Mouse (Mus musculus) C2C12 (cell line): ENCODE results near the gene Zfp697. TPM values are rescaled to one million over a fixed set of nuclear protein-coding genes. Genes with fewer than 3 reads are reported as not detected.
"Not testable (repeated sequence)": the region's sequence is repeated elsewhere in the genome, so short reads cannot be mapped to it uniquely, and the experiment has no call there.

Experiments
- H3K27me3 ChIP-seq: one replicate; pipeline ENCODE4 v1.6.1; 2011; ENCODE audit not compliant: control insufficient read depth, insufficient read depth, insufficient read length
- H3K36me3 ChIP-seq: one replicate; pipeline ENCODE4 v1.6.1; 2011; ENCODE audit not compliant: control insufficient read depth, insufficient read depth
- H3K4me3 ChIP-seq: one replicate; pipeline ENCODE4 v1.5.1; 2011; ENCODE audit warnings: mild to moderate bottlenecking, control low read depth; ENCODE audit not compliant: poor library complexity, insufficient read depth, severe bottlenecking
- H3K79me2 ChIP-seq: one replicate; pipeline ENCODE4 v1.6.1; 2011; ENCODE audit not compliant: control insufficient read depth, insufficient read depth
- H3K79me3 ChIP-seq: one replicate; pipeline ENCODE4 v1.6.1; 2011; ENCODE audit warnings: low read depth, control low read depth
- H3ac ChIP-seq: one replicate; pipeline ENCODE3; 2011; ENCODE audit warnings: low read depth; ENCODE audit not compliant: control insufficient read depth, insufficient read length
- CEBPB ChIP-seq: IDR thresholded peaks from one replicate; pipeline ENCODE4 v1.6.1; 2011; ENCODE audit warnings: low read depth, mild to moderate bottlenecking, control low read depth, moderate library complexity
- CTCF ChIP-seq: IDR thresholded peaks from one replicate; pipeline ENCODE4 v1.5.1; 2011; ENCODE audit not compliant: control insufficient read depth, insufficient read depth, insufficient read length
- FOSL1 ChIP-seq: IDR thresholded peaks from one replicate; pipeline ENCODE4 v1.8.0; 2011; ENCODE audit warnings: mild to moderate bottlenecking, low read length; ENCODE audit not compliant: poor library complexity, insufficient read depth, severe bottlenecking
- MAX ChIP-seq: IDR thresholded peaks from one replicate; pipeline ENCODE4 v1.6.1; 2011; ENCODE audit warnings: mild to moderate bottlenecking, control low read depth
- MYOD1 ChIP-seq: IDR thresholded peaks from one replicate; pipeline ENCODE4 v1.6.1; 2011; ENCODE audit warnings: low read depth; ENCODE audit not compliant: control insufficient read depth, insufficient read length
- MYOG ChIP-seq: IDR thresholded peaks from one replicate; pipeline ENCODE4 v1.6.1; 2011; ENCODE audit not compliant: control insufficient read depth, insufficient read length; ENCODE audit errors: extremely low read depth
- USF1 ChIP-seq: IDR thresholded peaks from one replicate; pipeline ENCODE4 v1.6.1; 2011; ENCODE audit warnings: low read depth, mild to moderate bottlenecking, control low read depth, moderate library complexity
- polyA plus RNA-seq: library from polyadenylated mRNA; unstranded; fragments of >200 nt; fragmentation: generic; extraction: Trizol; gene quantifications from one replicate; pipeline ENCODE4 v1.2.1, GENCODE M21; 2012; ENCODE audit warnings: missing spikeins

The Zfp697 gene
- polyA plus RNA-seq, 1 experiment, result 7.5 TPM

- Histone ChIP-seq H3K79me2 (peaks cover 60% of the 10 kb centered on the region), H3K79me3 (peaks cover 52% of the 10 kb centered on the region), H3K4me3 (peak overlapping the region; percentile 82), H3K36me3 (peaks cover 30% of the 10 kb centered on the region), H3K27me3 (no peaks in the 10 kb centered on the region), H3ac (peak overlapping the region; percentile 79)
- no peak for TF ChIP-seq CTCF
- TF ChIP-seq MYOD1, result no peak
- peak; percentile 74 for TF ChIP-seq MAX
- TF ChIP-seq USF1, result peak; percentile 11
- no peak for TF ChIP-seq CEBPB
These were observed 43.6 kb upstream of the Zfp697 start for GRCm38 (mm10) chr3:98338584-98339041.

- peak overlapping the region; percentile 66 for H3ac ChIP-seq
- peaks cover 54% of the 10 kb centered on the region for H3K79me2 ChIP-seq
- H3K4me3 ChIP-seq, result peak overlapping the region; percentile 82
- H3K27me3 ChIP-seq, result no peaks in the 10 kb centered on the region
- TF ChIP-seq USF1 (no peak), CTCF (no peak), MYOD1 (no peak), MYOG (no peak), CEBPB (peak; percentile 12)
- peaks cover 49% of the 10 kb centered on the region for H3K79me3 ChIP-seq
- H3K36me3 ChIP-seq, result peaks cover 24% of the 10 kb centered on the region
These were observed 43.1 kb upstream of the Zfp697 start for GRCm38 (mm10) chr3:98339097-98339705.

- peaks cover 44% of the 10 kb centered on the region for H3K79me3 ChIP-seq
- peaks cover 49% of the 10 kb centered on the region for H3K79me2 ChIP-seq
- H3ac ChIP-seq, result peak within 1 kb of the TSS; percentile 66
- H3K4me3 ChIP-seq, result peak within 1 kb of the TSS; percentile 82
- not testable (repeated sequence) for H3K27me3 ChIP-seq
- H3K36me3 ChIP-seq, result peaks cover 19% of the 10 kb centered on the region
These were observed 42.6 kb upstream of the Zfp697 start, which contains the start of gene Phgdh for GRCm38 (mm10) chr3:98339706-98340109. Gene Phgdh, minus strand, starts transcription at chr3:98339990.

DNA sequence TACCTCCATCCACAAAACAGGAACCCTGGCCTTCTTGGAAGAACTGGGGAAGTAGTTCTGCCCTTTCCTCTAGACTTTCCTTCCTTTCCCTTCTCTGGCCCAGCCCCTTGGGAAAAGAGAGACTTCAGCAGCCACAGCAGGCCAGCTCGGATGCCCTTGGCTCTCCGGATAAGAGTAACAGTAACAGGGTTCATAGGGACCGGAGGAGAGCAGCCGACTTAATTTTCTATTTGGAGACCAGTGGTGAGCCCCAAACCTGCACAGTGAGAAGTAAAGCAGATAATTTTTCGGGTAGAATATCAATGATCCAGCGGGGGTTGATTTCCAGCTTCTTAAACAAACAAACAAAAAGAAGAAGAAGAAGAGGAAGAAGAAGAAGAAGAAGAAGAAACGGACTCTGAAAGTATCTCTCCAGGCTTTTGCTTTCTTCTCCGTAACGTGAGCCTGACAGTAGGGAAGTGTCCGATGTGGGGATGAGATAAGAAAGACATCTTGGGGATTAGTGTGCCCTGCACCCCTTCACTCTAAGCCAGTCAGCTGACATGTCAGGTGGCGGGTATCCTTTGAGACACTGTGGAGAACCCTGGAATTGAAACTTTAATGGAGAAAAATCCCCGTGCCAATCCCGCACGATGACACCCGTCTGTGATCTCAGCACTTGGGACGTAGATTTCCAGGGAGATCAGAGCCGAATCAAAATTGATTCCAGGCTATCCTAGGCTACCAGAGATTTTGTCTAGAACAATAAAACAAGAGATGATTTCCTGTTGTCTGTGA is 41.3 kb upstream of the Zfp697 start:
- TF ChIP-seq CEBPB, result no peak
- TF ChIP-seq MYOG, result no peak
- no peak for TF ChIP-seq USF1
- TF ChIP-seq MAX, result no peak
- Histone ChIP-seq H3ac (no peak overlapping the region), H3K79me3 (peaks cover 32% of the 10 kb centered on the region), H3K79me2 (peaks cover 36% of the 10 kb centered on the region), H3K27me3 (no peaks in the 10 kb centered on the region), H3K4me3 (no peak overlapping the region), H3K36me3 (peaks cover 6% of the 10 kb centered on the region)

- no peaks in the 10 kb centered on the region for H3K27me3 ChIP-seq
- TF ChIP-seq CEBPB (no peak), CTCF (no peak), MYOG (no peak), MAX (no peak), FOSL1 (no peak), MYOD1 (no peak), USF1 (no peak)
- H3K79me2 ChIP-seq, result peaks cover 14% of the 10 kb centered on the region
- H3K4me3 ChIP-seq, result no peak overlapping the region
- no peaks in the 10 kb centered on the region for H3K36me3 ChIP-seq
- peaks cover 10% of the 10 kb centered on the region for H3K79me3 ChIP-seq
- H3ac ChIP-seq, result no peak overlapping the region
These were observed 39.0 kb upstream of the Zfp697 start for GRCm38 (mm10) chr3:98343235-98343634.

DNA sequence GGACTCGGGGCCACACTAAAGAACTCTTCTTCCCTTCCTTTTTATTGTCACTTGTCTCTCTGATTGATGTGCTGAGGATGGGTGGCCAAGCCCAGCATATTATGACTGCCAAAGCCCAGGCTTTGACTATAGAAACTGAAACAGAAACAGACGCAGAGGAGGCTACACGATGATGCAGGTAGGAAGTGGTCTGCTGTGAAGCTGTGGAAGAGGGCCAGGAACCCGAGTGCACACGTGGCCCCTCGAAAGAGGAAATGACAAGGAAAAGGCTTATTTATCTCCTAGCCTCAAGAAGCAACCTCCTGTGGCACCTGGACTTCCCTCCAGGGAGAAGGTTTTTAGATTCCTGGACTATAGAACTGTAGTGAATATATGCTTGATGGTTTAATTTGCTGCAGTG is 34.2 kb upstream of the Zfp697 start:
- H3K36me3 ChIP-seq, result no peaks in the 10 kb centered on the region
- no peak for TF ChIP-seq USF1
- TF ChIP-seq CEBPB, result no peak
- no peak for TF ChIP-seq MYOG
- TF ChIP-seq CTCF, result no peak
- no peak for TF ChIP-seq MYOD1
- no peak for TF ChIP-seq FOSL1
- TF ChIP-seq MAX, result no peak
- H3K4me3 ChIP-seq, result no peak overlapping the region
- H3K79me2 ChIP-seq, result no peaks in the 10 kb centered on the region
- H3K27me3 ChIP-seq, result no peaks in the 10 kb centered on the region
- H3ac ChIP-seq, result no peak overlapping the region
- H3K79me3 ChIP-seq, result no peaks in the 10 kb centered on the region
